Mouse (Mus musculus): ENCODE measurements at regions not wholly inside any gene's neighbourhood (a gene's known extent, or its start where the extent isn't known, plus 50 kb on each side); places are given as distances from the start of the nearest gene placed in this dataset.

- DNase-seq, result peak; percentile 1 to 3
These were observed 514.0 kb upstream of the Epha7 start for GRCm38 (mm10) chr4:28298911-28299353.

- DNase-seq, result peak; percentile 3 to 23
These were observed 512.9 kb upstream of the Epha7 start for GRCm38 (mm10) chr4:28300018-28300440.

- peak; percentile 24 to 32 for DNase-seq
These were observed 511.2 kb upstream of the Epha7 start for GRCm38 (mm10) chr4:28301686-28302085.

- no peak for DNase-seq
These were observed 481.9 kb upstream of the Epha7 start for GRCm38 (mm10) chr4:28331036-28331435.

- DNase-seq, result no peak
These were observed 448.4 kb upstream of the Epha7 start for GRCm38 (mm10) chr4:28364566-28364965.

- no peak for DNase-seq
These were observed 435.8 kb upstream of the Epha7 start for GRCm38 (mm10) chr4:28377087-28377486.

GRCm38 (mm10) chr4:28378661-28379060 is 434.3 kb upstream of the Epha7 start:
- DNase-seq, result no peak

GRCm38 (mm10) chr4:28424341-28424740 is 388.6 kb upstream of the Epha7 start:
- no peak for DNase-seq

- DNase-seq, result no peak
These were observed 372.8 kb upstream of the Epha7 start for GRCm38 (mm10) chr4:28440161-28440560.

- no peak for DNase-seq
These were observed 359.8 kb upstream of the Epha7 start for GRCm38 (mm10) chr4:28453111-28453510.

- DNase-seq, result peak; percentile 43 to 62
These were observed 356.6 kb upstream of the Epha7 start for GRCm38 (mm10) chr4:28456312-28456711.
